Mouse (Mus musculus) CD4-positive, CD25-positive, alpha-beta regulatory T cell, adult 9 weeks (primary cell): ENCODE data around the gene Angptl8. TPM values are rescaled to one million over a fixed set of nuclear protein-coding genes. Genes with fewer than 3 reads are reported as not detected.

Source experiments
- polyA plus RNA-seq: library from polyadenylated mRNA; unstranded; fragments of 100-300 nt; shearing (Covaris generic); gene quantifications from one replicate; pipeline ENCODE4 v1.2.1, GENCODE M21; 2017

Angptl8 gene
- polyA plus RNA-seq, result not detected

DNA sequence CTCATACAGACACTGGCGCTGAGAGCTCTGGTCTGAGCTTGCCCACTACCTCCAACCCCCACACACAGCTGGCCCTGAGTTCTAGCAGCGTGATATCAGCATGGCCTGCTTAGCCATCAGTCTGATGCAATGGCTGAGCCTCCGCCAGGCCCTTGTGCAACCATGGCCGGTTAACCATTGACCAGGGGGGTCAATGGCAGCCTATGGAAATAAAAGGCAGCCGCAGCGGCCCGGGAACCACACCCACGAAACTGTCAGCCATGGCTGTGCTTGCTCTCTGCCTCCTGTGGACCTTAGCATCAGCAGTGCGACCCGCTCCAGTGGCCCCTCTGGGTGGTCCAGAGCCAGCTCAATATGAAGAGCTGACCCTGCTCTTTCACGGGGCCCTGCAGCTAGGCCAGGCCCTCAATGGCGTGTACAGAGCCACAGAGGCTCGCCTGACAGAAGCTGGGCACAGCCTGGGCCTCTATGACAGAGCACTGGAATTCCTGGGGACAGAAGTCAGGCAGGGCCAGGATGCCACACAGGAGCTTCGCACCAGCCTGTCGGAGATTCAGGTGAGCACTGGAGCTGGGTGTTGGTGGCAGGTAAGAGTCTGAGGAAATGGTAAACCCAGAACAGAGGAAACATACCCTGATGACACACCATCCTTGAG is at the start of gene Angptl8:
Gene Angptl8 (plus strand): TSS at position 253 of the 655 bp plus-strand sequence.

DNA sequence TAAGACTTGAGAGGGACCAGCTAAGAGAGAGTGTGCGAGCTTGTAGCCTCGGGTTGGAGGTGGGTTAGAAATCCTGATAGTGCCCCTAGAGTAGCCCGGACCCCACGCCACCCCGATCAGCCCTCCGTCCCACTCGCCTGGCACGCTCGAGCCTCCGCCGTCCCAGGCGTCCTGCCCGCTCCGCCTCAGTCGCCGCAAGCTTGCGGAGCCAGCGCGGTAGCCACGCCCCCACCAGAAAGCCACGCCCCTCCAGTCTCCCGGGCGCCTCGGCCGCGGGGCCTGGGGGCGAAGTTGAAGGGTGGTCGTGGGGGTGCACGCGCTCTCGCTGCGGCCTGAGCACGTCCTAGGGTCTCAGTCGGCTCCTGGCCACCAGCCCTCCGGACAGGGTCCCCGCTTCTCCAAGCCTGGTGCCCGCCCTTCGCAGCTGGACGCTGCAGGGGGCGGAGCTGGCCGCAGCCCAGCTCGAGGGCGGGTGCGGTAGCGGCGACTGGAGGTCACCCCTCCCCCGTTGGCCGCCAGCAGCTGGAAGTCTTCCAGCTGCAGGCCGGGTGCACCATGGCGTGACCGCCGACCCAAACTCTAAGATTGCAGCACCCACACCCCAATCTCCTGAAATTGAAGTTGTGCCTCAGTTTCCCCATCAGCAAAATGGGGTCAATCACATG is 36.8 kb upstream of the Angptl8 start, which contains the start of gene Kank2:
Gene Kank2 (minus strand): TSS at position 400 of the 665 bp plus-strand sequence.

DNA sequence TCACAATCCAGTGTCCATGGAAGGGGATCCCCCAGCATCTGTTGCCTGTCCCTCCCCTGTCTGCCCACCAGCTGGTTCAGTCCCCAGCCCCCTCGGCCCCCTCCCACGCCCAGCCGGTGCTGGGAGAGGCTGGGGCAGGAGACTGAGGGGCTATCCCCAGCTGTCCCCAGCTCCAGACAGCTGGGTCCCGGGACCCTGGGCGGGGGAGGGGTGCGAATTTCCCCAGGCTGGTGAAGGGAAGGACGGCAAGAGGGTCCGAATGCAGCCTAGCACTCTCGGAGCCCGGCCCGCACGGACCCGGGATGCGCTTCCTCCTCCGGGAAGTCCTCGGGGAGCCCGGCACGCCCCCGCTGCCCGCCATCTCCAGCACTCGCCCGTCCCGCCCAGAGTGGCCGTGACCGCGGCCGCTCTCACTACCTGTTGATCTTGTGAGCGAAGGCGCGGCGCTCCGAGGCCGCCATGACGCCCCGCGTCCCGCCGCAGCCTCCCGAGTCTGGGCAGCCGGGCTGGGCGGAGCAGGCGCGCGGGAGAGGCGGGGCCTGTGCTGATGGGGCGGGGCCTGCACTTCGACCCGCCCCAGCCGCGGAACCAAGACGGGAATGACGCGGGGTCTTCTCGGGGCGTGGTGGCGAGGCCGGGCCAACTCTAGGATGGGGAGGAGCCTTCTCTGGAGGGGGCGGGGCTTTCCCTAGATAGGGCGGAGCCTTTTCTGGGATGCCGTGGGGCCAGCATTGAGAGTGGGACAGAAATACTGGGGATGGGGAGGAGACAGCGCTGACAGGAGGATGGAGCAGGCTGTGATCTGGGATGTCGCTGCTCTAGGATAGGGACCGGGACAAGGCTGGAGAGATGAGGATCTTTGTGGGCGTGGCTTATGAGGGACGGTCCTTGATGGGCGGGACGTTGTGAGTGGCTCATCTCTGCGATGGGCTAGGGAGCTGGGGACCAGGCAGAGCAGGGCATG is 17.1 kb downstream of the Angptl8 start, which contains the start of gene Dock6:
Gene Dock6 (minus strand): TSS at position 508 of the 964 bp plus-strand sequence.

Other genes with a start within 250 kb of the Angptl8 start
- gene Timm29, start 242.8 kb upstream of the Angptl8 start, polyA plus RNA-seq, result 1.6 TPM
- 32.9 TPM for gene Yipf2, start 242.7 kb upstream of the Angptl8 start, polyA plus RNA-seq
- gene Smarca4, start 219.3 kb upstream of the Angptl8 start, polyA plus RNA-seq, result 68.0 TPM
- gene Ldlr, start 112.0 kb upstream of the Angptl8 start, polyA plus RNA-seq, result 43.4 TPM
- gene Spc24, start 75.2 kb upstream of the Angptl8 start, polyA plus RNA-seq, result 5.5 TPM
- gene Kank2, start 36.8 kb upstream of the Angptl8 start, polyA plus RNA-seq, result not detected
- gene Dock6, start 17.1 kb downstream of the Angptl8 start, polyA plus RNA-seq, result 3.3 TPM
- 13.6 TPM for gene Rab3d, start 82.7 kb downstream of the Angptl8 start, polyA plus RNA-seq
- gene Ccdc159, start 92.0 kb downstream of the Angptl8 start, polyA plus RNA-seq, result 0.25 TPM
- 4.0 TPM for gene Tmem205, start 92.0 kb downstream of the Angptl8 start, polyA plus RNA-seq
- gene Plppr2, start 101.5 kb downstream of the Angptl8 start, polyA plus RNA-seq, result 1.1 TPM
- gene Swsap1, start 120.2 kb downstream of the Angptl8 start, polyA plus RNA-seq, result 6.5 TPM
- gene Epor, start 128.0 kb downstream of the Angptl8 start, polyA plus RNA-seq, result 0.51 TPM
- not detected for gene Rgl3, start 153.9 kb downstream of the Angptl8 start, polyA plus RNA-seq
- not detected for gene Ccdc151, start 167.1 kb downstream of the Angptl8 start, polyA plus RNA-seq
- 101 TPM for gene Prkcsh, start 167.3 kb downstream of the Angptl8 start, polyA plus RNA-seq
- gene Elavl3, start 216.5 kb downstream of the Angptl8 start, polyA plus RNA-seq, result not detected
- not detected for gene Gm49318, start 235.7 kb downstream of the Angptl8 start, polyA plus RNA-seq
- gene Zfp653, start 235.9 kb downstream of the Angptl8 start, polyA plus RNA-seq, result 5.5 TPM
- 58.0 TPM for gene Ecsit, start 249.9 kb downstream of the Angptl8 start, polyA plus RNA-seq